Mouse (Mus musculus) midbrain, embryonic 12.5 days (tissue): ENCODE data around the gene Mb. TPM values are rescaled to one million over a fixed set of nuclear protein-coding genes. Genes with fewer than 3 reads are reported as not detected.
A peak's percentile ranks its signal among the peaks of the same experiment; 100 is the strongest.

Experiments
- ATAC-seq: fragments of 200-750 bp; cut with Nextera tagmentation; 2 replicates; pipeline ENCODE4 v1.8.0; 2017; ENCODE audit warnings: low read depth, moderate TSS enrichment, moderate library complexity; ENCODE audit not compliant: low FRiP score
- H3K27ac ChIP-seq: fragments of 300-500 bp; sonication (generic); replicated peaks from 2 replicates; pipeline ENCODE4 v1.5.1; 2016; ENCODE audit warnings: mild to moderate bottlenecking
- H3K27me3 ChIP-seq: fragments of 300-500 bp; sonication (generic); 2 replicates; pipeline ENCODE4 v1.6.1; 2016; ENCODE audit warnings: mild to moderate bottlenecking
- H3K36me3 ChIP-seq: fragments of 300-500 bp; sonication (generic); 2 replicates; pipeline ENCODE4 v1.6.1; 2016
- H3K4me1 ChIP-seq: fragments of 300-500 bp; sonication (generic); 2 replicates; pipeline ENCODE4 v1.6.1; 2016
- H3K4me2 ChIP-seq: fragments of 300-500 bp; sonication (generic); replicated peaks from 2 replicates; pipeline ENCODE4 v1.6.1; 2016; ENCODE audit warnings: mild to moderate bottlenecking, moderate library complexity
- H3K4me3 ChIP-seq: fragments of 300-500 bp; sonication (generic); 2 replicates; pipeline ENCODE4 v1.5.1; 2016; ENCODE audit warnings: mild to moderate bottlenecking
- H3K9ac ChIP-seq: fragments of 300-500 bp; sonication (generic); replicated peaks from 2 replicates; pipeline ENCODE4 v1.6.1; 2016; ENCODE audit warnings: mild to moderate bottlenecking, moderate library complexity
- H3K9me3 ChIP-seq: fragments of 300-500 bp; sonication (generic); 2 replicates; pipeline ENCODE4 v1.6.1; 2016; ENCODE audit warnings: mild to moderate bottlenecking
- WGBS: fragments of 180-500 bp; shearing (Covaris S2); methylation state at CpG from one replicate; pipeline ENCODE4 v1.1.7; 2016; 5-methylcytosine and 5-hydroxymethylcytosine counted together
- polyA plus RNA-seq: library from polyadenylated mRNA; unstranded; fragments of >200 nt; fragmentation: Nextera tagmentation; extraction: Ambion mirVana; gene quantifications from 2 replicates; pipeline ENCODE4 v1.2.1, GENCODE M21; 2016

Gene Mb
- polyA plus RNA-seq, 1 experiment from 2014 or later = not detected

DNA sequence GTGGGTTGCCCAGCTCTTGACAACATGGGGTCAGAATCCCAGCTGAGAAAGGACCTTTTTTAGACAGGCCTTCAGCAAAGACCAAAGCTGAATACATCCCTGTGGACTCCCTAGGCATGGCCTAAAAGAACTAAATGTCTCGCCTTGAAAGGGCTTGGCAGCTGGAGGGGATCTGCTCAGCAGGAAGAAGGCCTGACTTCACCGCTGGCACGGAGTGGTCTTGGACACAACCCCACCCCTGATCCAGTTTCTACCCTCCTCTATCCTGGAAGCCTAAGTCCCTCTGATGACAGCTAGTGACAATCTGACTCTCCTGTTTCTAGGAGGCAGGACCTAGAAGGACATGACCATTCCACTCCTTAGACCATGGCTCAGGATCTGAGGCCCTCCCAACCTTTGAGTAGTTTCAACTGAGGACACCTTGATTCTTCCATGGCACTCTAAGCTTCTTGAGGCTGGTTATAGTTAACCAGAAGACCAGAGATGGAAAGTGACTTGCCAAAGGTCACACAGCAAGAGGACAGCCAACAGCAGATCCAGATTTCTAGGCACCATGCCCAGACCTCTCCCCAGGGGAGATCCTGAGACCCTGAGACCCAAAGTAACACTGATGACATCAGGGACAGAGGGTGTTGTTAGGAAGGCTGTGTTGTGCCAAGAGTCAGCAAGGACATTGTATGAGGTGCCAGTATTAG lies 47.1 kb downstream of the Mb start:
- 87% methylated on average over 3 of the region's 3 CpGs for WGBS
- Histone ChIP-seq H3K36me3 (no peaks in the 10 kb centered on the region), H3K9ac (no peak overlapping the region), H3K9me3 (no peaks in the 10 kb centered on the region), H3K4me1 (no peaks in the 10 kb centered on the region), H3K4me2 (no peak overlapping the region), H3K27ac (no peak overlapping the region), H3K27me3 (peaks cover 9% of the 10 kb centered on the region), H3K4me3 (no peak overlapping the region)
- ATAC-seq = no peak

DNA sequence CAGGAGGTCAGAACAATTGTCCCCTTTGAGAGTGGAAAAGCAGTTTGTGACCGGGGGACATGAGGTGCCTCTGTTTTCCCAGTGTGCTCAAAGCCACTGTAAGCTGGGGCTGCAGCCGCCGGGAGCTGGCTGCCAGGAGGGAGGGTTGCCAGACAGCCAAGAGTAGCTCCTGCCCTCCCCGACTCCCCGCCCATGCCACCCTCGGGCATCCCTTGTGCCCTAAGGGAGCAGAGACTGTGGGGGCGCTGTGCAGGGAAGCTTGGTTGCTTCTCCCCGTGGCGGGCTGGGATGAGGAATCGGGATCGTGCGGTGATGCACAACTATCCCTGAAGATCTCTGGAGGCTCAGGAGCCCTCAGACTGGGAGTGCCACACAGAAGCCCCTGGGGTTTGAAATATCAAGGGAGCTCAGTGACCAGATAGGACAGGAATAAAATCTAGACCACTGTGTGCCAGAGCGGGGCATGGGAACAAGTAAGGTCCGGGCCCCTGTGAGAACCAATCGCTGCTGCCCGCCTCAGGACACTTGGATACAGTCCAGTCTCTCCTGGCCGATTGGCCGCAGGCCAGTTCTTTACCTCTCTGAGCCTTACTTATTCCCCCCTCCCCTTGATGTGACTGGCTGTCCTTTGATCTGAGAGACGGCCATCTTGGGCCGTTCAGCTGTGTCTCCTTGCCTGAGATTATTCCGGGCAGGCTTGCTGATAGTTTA lies 51.4 kb downstream of the Mb start:
- Histone ChIP-seq H3K36me3 (no peaks in the 10 kb centered on the region), H3K27me3 (peaks cover 9% of the 10 kb centered on the region), H3K4me1 (no peaks in the 10 kb centered on the region), H3K4me2 (no peak overlapping the region), H3K4me3 (no peak overlapping the region), H3K9me3 (no peaks in the 10 kb centered on the region), H3K9ac (no peak overlapping the region; the same call in 1 of the 2 replicates), H3K27ac (no peak overlapping the region)
- WGBS = 49% methylated on average over 21 of the region's 21 CpGs
- ATAC-seq = no peak

DNA sequence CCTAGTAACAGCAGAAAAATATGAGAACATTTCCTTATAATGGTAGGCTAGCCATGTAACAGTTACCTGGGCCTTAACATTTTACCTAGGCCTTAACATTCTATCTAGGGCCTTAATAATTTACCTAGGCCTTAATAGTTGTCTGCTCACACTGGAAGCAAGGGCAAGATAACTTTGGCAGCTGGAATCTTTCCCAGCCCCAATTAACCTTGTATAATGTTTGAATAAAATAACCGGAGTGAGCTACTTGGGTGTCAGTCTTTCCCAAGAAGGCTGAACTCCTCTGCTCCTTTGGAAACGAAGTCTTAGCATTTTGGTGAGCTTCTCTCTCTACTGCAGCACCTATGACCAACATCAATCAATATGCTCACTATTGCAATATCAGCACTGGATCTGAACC lies 52.4 kb downstream of the Mb start:
- peaks cover 9% of the 10 kb centered on the region for H3K27me3 ChIP-seq
- WGBS = 80% methylated on average over 2 of the region's 2 CpGs
- H3K9ac ChIP-seq = no peak overlapping the region
- H3K27ac ChIP-seq = no peak overlapping the region
- H3K4me1 ChIP-seq = no peaks in the 10 kb centered on the region
- H3K4me2 ChIP-seq = no peak overlapping the region
- no peaks in the 10 kb centered on the region for H3K9me3 ChIP-seq
- H3K4me3 ChIP-seq = no peak overlapping the region
- H3K36me3 ChIP-seq = no peaks in the 10 kb centered on the region
- no peak for ATAC-seq

DNA sequence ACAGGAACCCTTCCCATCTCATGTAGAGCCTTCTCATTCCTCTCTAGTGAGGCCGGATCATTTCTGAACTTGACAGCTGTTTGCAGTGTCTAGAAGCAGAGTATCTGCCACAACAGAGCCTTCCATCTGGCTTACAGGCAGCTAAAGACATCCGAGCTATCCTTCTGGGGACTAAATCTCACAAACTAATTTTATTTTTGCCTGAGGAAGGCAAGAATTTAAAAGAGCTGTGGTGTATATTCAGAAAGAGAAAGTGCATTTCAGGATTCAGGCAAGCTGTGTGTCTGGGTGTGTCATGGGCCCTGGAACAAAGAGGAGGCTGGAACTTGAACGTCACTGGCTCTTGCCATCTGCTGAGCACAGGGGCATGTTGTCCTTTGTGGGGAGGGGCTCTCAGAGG lies 56.1 kb downstream of the Mb start:
- H3K27me3 ChIP-seq = peaks cover 9% of the 10 kb centered on the region
- ATAC-seq = no peak
- WGBS = 86% methylated on average over 3 of the region's 3 CpGs
- no peaks in the 10 kb centered on the region for H3K4me1 ChIP-seq
- H3K9me3 ChIP-seq = no peaks in the 10 kb centered on the region
- no peak overlapping the region for H3K4me2 ChIP-seq
- H3K27ac ChIP-seq = no peak overlapping the region
- H3K4me3 ChIP-seq = no peak overlapping the region
- H3K36me3 ChIP-seq = no peaks in the 10 kb centered on the region
- H3K9ac ChIP-seq = no peak overlapping the region

DNA sequence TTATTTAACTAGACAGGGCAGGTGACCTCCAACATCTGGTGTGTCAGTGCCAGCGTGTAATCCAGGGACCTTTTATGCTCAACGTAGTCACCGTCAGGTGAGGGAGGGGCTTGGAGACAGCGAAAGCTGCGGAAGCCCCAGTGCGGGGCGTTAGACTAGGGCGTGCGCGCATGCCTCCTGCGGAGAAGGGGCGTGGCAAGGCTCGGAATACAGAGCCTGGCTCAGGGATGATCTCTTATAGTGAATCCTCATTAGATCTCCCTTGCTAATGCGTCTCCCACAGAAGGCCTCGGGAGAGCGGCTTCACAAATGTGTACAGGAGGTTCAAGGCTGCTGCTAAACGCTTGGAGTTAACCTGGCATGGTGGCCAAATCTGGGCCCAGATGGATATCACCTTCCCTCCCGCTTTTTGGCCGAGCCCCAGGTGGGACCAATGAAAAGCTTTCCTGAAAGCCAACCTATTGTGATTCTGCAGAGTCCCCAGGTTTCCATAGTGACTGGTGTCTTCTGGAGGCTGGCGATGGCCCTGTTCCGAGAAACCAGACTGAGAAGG lies 62.9 kb downstream of the Mb start:
- H3K9ac ChIP-seq = no peak overlapping the region
- H3K36me3 ChIP-seq = no peaks in the 10 kb centered on the region
- peaks cover 12% of the 10 kb centered on the region for H3K4me1 ChIP-seq
- WGBS = 4% methylated on average over 21 of the region's 21 CpGs
- ATAC-seq = peak; percentile 47; the same call in 1 of the 2 replicates
- H3K9me3 ChIP-seq = 0 out of 2 replicates have a peak, but pooled peaks cover 2% of the 10 kb centered on the region
- peak overlapping the region; percentile 56 for H3K4me2 ChIP-seq
- peak overlapping the region; percentile 38 for H3K4me3 ChIP-seq
- H3K27me3 ChIP-seq = peaks cover 24% of the 10 kb centered on the region
- no peak overlapping the region for H3K27ac ChIP-seq

DNA sequence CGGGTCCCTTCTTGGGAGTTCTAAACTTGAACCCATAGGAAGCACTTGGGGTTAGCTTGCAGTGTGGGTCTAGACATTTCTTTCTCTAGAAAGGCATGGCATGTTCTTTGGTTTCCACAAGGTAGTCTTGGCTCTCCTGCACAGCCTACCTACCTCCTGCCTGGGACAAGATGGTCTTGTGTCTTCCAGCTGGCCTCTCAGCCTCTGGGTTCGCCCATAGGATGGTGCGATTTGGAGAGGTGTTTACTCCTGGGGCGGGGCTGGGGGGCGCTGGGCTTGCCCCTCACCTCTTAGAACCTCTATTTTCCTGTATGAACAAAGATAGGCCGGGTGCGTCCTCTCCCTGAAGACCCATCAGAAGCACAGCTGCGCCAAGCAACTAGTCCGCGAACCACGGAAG lies 63.3 kb downstream of the Mb start:
- WGBS = 22% methylated on average over 11 of the region's 11 CpGs
- H3K9ac ChIP-seq = no peak overlapping the region
- H3K4me1 ChIP-seq = peaks cover 12% of the 10 kb centered on the region
- no peak for ATAC-seq
- H3K9me3 ChIP-seq = 0 out of 2 replicates have a peak, but pooled peaks cover 2% of the 10 kb centered on the region
- H3K27me3 ChIP-seq = peaks cover 24% of the 10 kb centered on the region
- no peak overlapping the region for H3K27ac ChIP-seq
- no peaks in the 10 kb centered on the region for H3K36me3 ChIP-seq
- H3K4me3 ChIP-seq = peak overlapping the region; percentile 38
- peak overlapping the region; percentile 56 for H3K4me2 ChIP-seq

DNA sequence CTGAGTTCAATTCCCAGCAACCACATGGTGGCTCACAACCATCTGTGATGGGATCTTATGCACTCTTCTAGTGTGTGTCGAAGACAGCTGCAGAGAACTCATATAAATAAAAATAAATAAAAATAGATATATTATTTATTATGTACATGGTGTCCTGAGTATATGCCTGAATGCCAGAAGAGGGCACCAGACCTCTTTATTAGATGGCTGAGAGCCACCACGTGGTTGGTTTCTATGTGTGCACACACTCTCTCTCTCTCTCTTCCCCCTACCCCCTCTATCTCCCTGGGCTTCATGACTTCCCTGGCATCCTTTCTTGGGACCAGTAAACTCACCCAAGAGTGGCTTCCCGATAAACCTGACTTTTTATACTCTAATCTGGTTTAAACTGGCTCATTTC lies 67.7 kb downstream of the Mb start:
- H3K4me1 ChIP-seq = peaks cover 7% of the 10 kb centered on the region
- no peak for ATAC-seq
- H3K9ac ChIP-seq = no peak overlapping the region
- 42% methylated on average over 3 of the region's 3 CpGs for WGBS
- H3K27ac ChIP-seq = no peak overlapping the region
- no peak overlapping the region for H3K4me2 ChIP-seq
- H3K27me3 ChIP-seq = peaks cover 18% of the 10 kb centered on the region
- H3K4me3 ChIP-seq = no peak overlapping the region
- H3K9me3 ChIP-seq = 0 out of 2 replicates have a peak, but pooled peaks cover 2% of the 10 kb centered on the region
- no peaks in the 10 kb centered on the region for H3K36me3 ChIP-seq

DNA sequence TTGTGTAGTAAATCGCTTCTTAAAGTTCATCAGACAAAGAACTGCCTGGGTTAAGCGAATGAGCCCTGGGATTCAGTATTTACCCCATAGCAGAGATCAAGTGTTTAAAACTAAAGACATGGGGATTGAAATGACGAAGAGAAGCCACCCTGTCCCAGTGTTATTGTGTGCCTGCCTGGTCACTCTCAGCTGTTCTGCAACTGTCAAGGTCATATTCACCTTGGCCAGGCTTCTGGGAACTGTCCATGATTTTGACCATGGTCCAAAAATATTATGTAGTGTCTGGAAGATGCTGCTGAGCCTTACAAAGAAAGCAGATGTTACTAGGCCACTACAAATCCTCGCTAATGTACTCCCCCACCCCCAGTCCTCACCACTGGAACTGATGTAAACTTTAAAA lies 70.7 kb downstream of the Mb start:
- Histone ChIP-seq H3K9me3 (0 out of 2 replicates have a peak, but pooled peaks cover 2% of the 10 kb centered on the region), H3K4me1 (no peaks in the 10 kb centered on the region), H3K4me2 (no peak overlapping the region), H3K27ac (no peak overlapping the region), H3K36me3 (no peaks in the 10 kb centered on the region), H3K27me3 (0 out of 2 replicates have a peak, but pooled peaks cover 4% of the 10 kb centered on the region), H3K9ac (no peak overlapping the region), H3K4me3 (no peak overlapping the region)
- no peak for ATAC-seq
- WGBS = 82% methylated on average over 4 of the region's 4 CpGs

DNA sequence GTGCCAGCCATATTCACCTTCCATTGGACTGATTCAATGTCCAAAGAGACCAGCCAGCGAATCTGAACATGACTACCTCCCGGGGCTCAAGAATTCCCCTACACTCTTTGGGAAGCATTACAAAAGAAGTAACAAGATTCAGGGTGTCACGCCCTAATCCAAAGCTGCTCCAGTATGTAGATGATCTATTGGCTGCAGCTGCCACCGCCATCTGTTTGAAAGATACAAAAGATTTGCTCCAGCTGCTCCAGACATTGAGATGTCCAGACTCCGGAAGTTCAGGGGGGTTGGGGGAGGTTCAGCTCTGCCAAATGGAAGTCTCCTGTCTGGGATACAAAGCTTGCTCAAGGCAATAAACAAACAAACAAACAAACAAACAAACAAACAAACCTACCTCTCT lies 73.9 kb downstream of the Mb start:
- Histone ChIP-seq H3K27ac (no peak overlapping the region), H3K4me2 (no peak overlapping the region), H3K4me3 (no peak overlapping the region), H3K9me3 (no peaks in the 10 kb centered on the region), H3K9ac (no peak overlapping the region), H3K4me1 (peaks cover 6% of the 10 kb centered on the region), H3K36me3 (no peaks in the 10 kb centered on the region), H3K27me3 (0 out of 2 replicates have a peak, but pooled peaks cover 4% of the 10 kb centered on the region)
- ATAC-seq = peak; percentile 58; the same call in 1 of the 2 replicates
- WGBS = 23% methylated on average over 5 of the region's 5 CpGs

DNA sequence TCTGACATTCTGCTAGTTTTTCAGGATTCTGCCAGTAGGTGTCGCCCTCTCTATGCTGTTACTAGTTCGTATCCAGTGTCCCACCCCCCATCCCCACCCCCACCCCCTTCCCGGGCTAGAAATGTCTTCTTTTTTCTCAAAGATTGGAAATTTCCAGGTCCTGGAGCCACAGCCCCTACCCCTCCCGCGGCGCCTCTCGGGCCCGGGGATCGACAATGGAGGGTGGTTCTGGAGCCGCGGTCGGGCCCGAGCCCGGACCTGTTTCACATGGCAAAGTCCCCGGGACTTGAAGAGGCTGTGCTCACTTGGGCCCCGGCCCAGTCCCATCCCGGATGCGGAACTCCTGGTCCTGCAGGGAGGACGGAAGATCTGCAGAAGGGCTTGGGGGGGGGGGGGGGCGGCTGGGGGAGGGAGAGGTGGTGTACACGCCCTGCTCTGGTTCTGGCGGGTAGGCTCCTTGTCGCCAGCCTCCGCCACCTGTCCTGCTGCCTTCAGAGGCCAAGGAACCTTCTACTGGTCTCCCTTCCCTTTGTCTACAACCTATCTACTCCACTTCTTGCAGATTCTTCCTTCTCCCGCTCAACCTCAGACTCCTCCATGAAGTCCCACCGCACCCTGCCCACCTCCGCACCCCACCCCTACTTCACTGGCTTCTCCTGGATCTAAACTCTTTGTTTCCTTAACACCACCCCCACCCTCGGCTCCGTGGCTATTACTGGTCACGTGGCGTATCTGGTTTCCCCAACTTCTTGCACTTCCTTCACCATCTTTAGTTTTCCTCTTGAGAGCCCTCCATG lies 76.4 kb downstream of the Mb start:
- peak; percentile 56; the same call in 1 of the 2 replicates for ATAC-seq
- WGBS = 5% methylated on average over 26 of the region's 31 CpGs
- no peak overlapping the region for H3K27ac ChIP-seq
- 0 out of 2 replicates have a peak, but pooled peaks cover 4% of the 10 kb centered on the region for H3K27me3 ChIP-seq
- no peaks in the 10 kb centered on the region for H3K36me3 ChIP-seq
- peak overlapping the region; percentile 50 for H3K4me3 ChIP-seq
- H3K4me1 ChIP-seq = peaks cover 6% of the 10 kb centered on the region
- no peaks in the 10 kb centered on the region for H3K9me3 ChIP-seq
- peak overlapping the region; percentile 73 for H3K4me2 ChIP-seq
- H3K9ac ChIP-seq = peak overlapping the region; percentile 72

DNA sequence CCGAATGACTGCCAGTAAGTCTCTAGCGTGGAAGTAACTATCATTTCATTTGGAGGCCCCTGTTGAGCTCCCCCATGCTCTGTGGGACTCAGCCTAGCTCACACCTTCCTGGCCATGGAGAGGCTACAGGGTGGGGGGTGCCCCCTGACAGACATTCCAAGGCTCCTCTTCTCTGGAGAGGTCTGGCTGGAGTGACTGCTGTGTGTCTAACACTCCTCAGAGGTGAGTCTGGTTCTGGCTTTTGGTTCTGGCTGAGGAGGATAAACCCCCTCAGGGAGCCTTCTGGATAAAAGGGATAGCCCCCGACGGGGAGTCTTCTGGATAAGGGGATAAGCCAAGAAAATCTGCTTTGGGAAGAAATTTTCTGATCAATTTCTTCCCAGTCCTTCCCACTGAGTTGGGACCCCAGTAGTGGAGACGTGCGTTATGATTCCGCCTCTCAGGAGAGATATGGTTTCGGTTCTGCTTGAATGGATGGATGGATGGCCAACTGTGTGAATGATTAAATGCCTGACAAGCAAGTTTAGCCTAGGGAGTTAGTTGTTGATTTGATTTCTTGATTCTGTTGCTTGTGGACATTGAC lies 77.1 kb downstream of the Mb start:
- WGBS = 30% methylated on average over 8 of the region's 8 CpGs
- no peak for ATAC-seq

More for the DNA sequence above, 77.1 kb downstream of the Mb start:
- Histone ChIP-seq H3K9me3 (no peaks in the 10 kb centered on the region), H3K9ac (peak overlapping the region; percentile 72; the same call in 1 of the 2 replicates), H3K27ac (no peak overlapping the region), H3K36me3 (no peaks in the 10 kb centered on the region), H3K4me2 (peak overlapping the region; percentile 73), H3K27me3 (no peaks in the 10 kb centered on the region), H3K4me3 (peak overlapping the region; percentile 50), H3K4me1 (peaks cover 6% of the 10 kb centered on the region)
